Mouse (Mus musculus) G1E (cell line): ENCODE measurements around the gene Acsl1. TPM values are rescaled to one million over a fixed set of nuclear protein-coding genes. Genes with fewer than 3 reads are reported as not detected.

Source experiments
- ATAC-seq: 2 replicates; pipeline ENCODE4 v1.8.0; 2016; ENCODE audit warnings: mild to moderate bottlenecking; ENCODE audit not compliant: insufficient number of reproducible peaks, poor library complexity, low FRiP score, severe bottlenecking; ENCODE audit errors: extremely low read depth
- DNase-seq: peaks from one replicate; pipeline ENCODE4 v3.0.0; 2012; ENCODE audit warnings: low spot score
- H3K27me3 ChIP-seq: 2 replicates; pipeline ENCODE4 v1.6.1; 2012; ENCODE audit warnings: mild to moderate bottlenecking, low read length, inconsistent platforms; ENCODE audit not compliant: insufficient read depth
- H3K36me3 ChIP-seq: replicated peaks from 2 replicates; pipeline ENCODE3; 2012; ENCODE audit warnings: mild to moderate bottlenecking, inconsistent platforms
- H3K4me1 ChIP-seq: 2 replicates; pipeline ENCODE4 v1.6.1; 2012; ENCODE audit warnings: low read depth, low read length, inconsistent platforms, mixed read lengths; ENCODE audit not compliant: insufficient read depth
- H3K4me3 ChIP-seq: 2 replicates; pipeline ENCODE4 v1.5.1; 2012; ENCODE audit warnings: low read depth, mild to moderate bottlenecking, inconsistent platforms, low read length, moderate library complexity, mixed read lengths
- H3K9me3 ChIP-seq: replicated peaks from 2 replicates; pipeline ENCODE4 v1.6.1; 2012; ENCODE audit warnings: inconsistent platforms
- CTCF ChIP-seq: IDR thresholded peaks from 2 replicates; pipeline ENCODE4 v1.5.1; 2012; ENCODE audit warnings: low read depth, low read length, inconsistent platforms, mixed read lengths
- GATA1 ChIP-seq: IDR thresholded peaks from 2 replicates; pipeline ENCODE4 v1.6.1; 2012; ENCODE audit warnings: borderline replicate concordance, low read length, inconsistent platforms, mixed read lengths
- GATA2 ChIP-seq: IDR thresholded peaks from 2 replicates; pipeline ENCODE4 v1.6.1; 2012; ENCODE audit warnings: low read depth, low read length, inconsistent platforms, borderline replicate concordance
- POLR2AphosphoS5 ChIP-seq: IDR thresholded peaks from 2 replicates; pipeline ENCODE4 v1.6.1; 2012; ENCODE audit warnings: low read depth, low read length, inconsistent platforms; ENCODE audit not compliant: insufficient replicate concordance
- TAL1 ChIP-seq: conservative IDR thresholded peaks from 2 replicates; pipeline ENCODE4 v1.6.1; 2012; ENCODE audit warnings: low read depth, low read length, inconsistent platforms, mixed read lengths
- polyA plus RNA-seq: library from polyadenylated mRNA; stranded (reverse); fragments of >175 nt; gene quantifications from 2 replicates; pipeline ENCODE4 v1.2.3, GENCODE M21; 2012
- total RNA-seq, 2 experiments: library from RNA; stranded (forward) in 1 of 2; stranded (reverse) in 1 of 2; fragments of 200-1000 nt in 1 of 2; fragments of >200 nt in 1 of 2; fragmentation: Nextera tagmentation in 1 of 2; gene quantifications; 2 replicates each; pipeline ENCODE4 v1.2.3; 2014 to 2017

Acsl1 gene
- total and polyA plus RNA-seq, 3 experiments = 27.0 to 143 (median 48.6) TPM

DNA sequence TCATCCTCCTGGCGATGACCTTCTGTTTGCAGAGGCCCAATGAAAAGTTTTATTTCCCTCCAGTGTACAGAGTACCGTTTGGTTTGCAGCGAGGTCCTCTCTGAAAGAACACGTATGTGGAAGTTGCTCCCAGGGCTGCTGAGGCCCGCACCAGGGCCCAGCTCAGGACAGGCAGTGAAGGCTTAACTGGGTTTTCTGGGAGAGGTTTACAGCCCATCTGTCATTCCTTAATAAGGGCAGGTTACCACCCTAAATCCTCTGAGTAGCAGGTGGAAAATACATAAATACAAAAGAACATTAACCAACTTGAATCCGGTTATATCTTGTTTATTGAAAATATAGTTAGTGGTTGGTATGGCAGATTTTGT is 9.7 kb downstream of the Acsl1 start:
- Histone ChIP-seq H3K9me3 (no peaks in the 10 kb centered on the region), H3K4me3 (peak overlapping the region; percentile 15; the same call in 1 of the 2 replicates), H3K36me3 (peaks cover 78% of the 10 kb centered on the region), H3K4me1 (peaks cover 78% of the 10 kb centered on the region), H3K27me3 (no peaks in the 10 kb centered on the region)
- TF ChIP-seq POLR2AphosphoS5 = no peak
- ATAC-seq (no peak), DNase-seq (no peak)

DNA sequence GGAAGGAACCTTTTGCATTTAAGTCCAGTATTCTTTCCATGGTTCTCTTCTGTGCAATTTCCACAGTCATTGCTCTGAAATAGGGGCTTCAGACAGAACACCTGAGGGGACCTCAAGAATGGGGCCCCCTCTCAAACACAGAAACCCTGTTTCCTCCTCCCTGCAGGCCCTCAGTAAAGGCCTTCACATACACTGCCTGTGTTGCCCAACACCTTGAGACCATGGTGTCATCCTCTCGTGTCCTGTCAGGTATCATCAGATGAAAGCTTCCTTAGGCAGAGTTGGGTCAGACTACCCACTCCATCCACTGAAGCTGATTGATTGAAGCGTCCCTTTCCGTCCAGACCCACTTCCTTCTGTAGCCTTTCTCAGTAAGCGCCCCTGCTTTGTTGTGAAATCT is 11.9 kb downstream of the Acsl1 start:
- Histone ChIP-seq H3K9me3 (no peaks in the 10 kb centered on the region), H3K4me1 (peaks cover 70% of the 10 kb centered on the region), H3K36me3 (peaks cover 67% of the 10 kb centered on the region), H3K4me3 (no peak overlapping the region), H3K27me3 (no peaks in the 10 kb centered on the region)
- ATAC-seq (no peak), DNase-seq (no peak)
- TF ChIP-seq TAL1 (no peak), CTCF (no peak), GATA2 (no peak), GATA1 (no peak), POLR2AphosphoS5 (no peak)

DNA sequence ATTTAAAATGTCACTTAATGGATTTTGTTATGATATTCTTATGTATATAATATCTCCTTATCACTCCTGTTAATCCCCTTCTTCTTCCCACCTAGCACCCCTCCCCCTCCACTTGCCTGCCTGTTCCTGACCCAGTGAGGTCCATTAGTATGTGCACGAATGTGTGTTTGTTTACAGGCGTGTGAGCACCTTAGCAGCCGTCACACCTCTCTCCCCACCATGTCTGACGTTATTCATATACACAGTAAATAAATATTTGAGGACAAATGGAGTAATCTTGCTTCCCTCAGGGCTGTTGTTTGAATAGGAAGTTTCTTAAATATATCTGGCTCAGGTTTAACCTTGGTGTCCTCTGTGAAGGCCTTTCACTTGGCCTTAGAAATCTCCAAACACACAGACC is 12.4 kb downstream of the Acsl1 start:
- Histone ChIP-seq H3K9me3 (no peaks in the 10 kb centered on the region), H3K4me3 (no peak overlapping the region), H3K36me3 (peaks cover 67% of the 10 kb centered on the region), H3K4me1 (peaks cover 70% of the 10 kb centered on the region), H3K27me3 (no peaks in the 10 kb centered on the region)
- TF ChIP-seq TAL1 = no peak
- TF ChIP-seq GATA2 = no peak
- no peak for TF ChIP-seq GATA1
- TF ChIP-seq CTCF = no peak
- TF ChIP-seq POLR2AphosphoS5 = no peak
- no peak for DNase-seq
- no peak for ATAC-seq

DNA sequence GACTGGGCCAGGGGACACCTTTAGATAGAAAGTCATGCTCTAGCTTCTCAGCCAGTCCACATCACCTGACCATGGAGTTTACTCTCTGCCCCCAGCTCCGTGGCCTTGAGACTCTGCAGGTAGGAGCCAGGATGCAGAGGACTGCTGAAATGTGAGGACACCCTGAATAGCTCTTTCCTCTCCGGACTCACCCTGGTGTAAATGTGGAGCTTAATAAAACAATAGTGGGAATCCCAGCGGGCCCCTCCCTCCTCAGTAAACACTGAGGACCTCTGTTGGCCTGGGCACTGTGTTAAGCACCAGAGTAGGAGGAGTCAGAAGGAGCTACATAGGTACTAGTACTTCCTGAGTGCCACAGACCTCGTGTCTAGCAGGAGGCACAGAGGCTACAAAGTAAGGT is 13.2 kb downstream of the Acsl1 start:
- TF ChIP-seq TAL1 = no peak
- no peak for TF ChIP-seq GATA1
- TF ChIP-seq CTCF = no peak
- TF ChIP-seq POLR2AphosphoS5 = no peak
- no peak for TF ChIP-seq GATA2
- no peak for DNase-seq
- Histone ChIP-seq H3K9me3 (no peaks in the 10 kb centered on the region), H3K36me3 (peaks cover 72% of the 10 kb centered on the region), H3K27me3 (no peaks in the 10 kb centered on the region), H3K4me3 (no peak overlapping the region), H3K4me1 (peaks cover 69% of the 10 kb centered on the region)
- ATAC-seq = no peak

DNA sequence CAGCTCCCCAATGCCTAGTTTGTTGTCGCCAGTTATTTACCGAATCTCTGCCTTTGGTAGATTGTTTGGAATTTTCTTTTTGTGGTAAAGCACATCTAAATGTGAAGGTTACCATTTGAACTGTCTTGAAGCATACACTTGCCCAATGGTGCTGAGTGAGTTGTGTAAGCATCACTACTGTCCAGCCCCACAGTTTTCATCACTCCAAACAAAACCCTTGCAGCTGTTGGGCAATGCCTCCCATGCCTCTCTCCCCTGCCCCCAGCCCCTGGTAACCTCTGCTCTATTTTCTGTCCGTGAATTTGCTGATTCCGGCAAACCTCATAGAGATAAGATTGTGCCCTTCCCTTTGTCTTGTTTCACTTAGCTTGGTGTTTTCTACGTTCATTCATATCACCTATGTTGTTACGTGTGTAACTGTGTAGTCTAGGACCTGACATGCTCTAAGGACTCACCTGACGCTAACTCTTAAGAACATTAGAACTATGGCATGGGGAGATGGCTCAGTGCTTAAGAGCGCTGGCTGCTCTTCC is 14.2 kb downstream of the Acsl1 start:
- Histone ChIP-seq H3K4me1 (peaks cover 67% of the 10 kb centered on the region), H3K36me3 (peaks cover 75% of the 10 kb centered on the region), H3K27me3 (no peaks in the 10 kb centered on the region), H3K9me3 (no peaks in the 10 kb centered on the region), H3K4me3 (no peak overlapping the region)
- ATAC-seq (no peak), DNase-seq (no peak)
- no peak for TF ChIP-seq POLR2AphosphoS5
- TF ChIP-seq GATA1 = no peak
- no peak for TF ChIP-seq TAL1
- TF ChIP-seq GATA2 = no peak
- no peak for TF ChIP-seq CTCF

DNA sequence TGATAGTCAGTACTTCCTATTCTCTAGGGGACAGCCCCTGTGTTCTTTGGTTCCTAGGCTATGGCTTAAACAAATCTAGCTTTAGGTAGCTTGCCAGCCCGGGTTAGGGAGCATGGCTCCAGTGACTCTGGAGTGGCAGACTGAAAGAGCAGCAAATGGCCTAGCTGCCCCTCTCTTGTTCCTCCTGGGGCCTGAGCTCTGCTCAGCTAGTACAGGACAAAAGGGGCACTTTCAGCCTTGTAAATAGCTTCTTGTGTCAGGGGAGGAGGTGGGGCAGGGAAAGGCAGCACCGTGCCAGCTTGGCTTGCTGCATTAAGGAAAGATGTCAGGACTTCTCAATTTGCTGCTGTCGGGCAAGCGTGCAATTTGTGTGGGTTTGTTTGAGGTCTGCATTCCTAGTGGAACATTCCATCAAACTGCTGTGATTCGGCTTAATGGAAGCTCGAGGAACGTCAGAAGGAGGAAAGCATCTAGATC is 17.3 kb downstream of the Acsl1 start:
- Histone ChIP-seq H3K36me3 (peaks cover 83% of the 10 kb centered on the region), H3K9me3 (no peaks in the 10 kb centered on the region), H3K27me3 (no peaks in the 10 kb centered on the region), H3K4me1 (peaks cover 67% of the 10 kb centered on the region), H3K4me3 (no peak overlapping the region)
- ATAC-seq (no peak), DNase-seq (no peak)
- TF ChIP-seq CTCF (no peak), TAL1 (no peak), GATA1 (no peak), GATA2 (no peak), POLR2AphosphoS5 (no peak)

DNA sequence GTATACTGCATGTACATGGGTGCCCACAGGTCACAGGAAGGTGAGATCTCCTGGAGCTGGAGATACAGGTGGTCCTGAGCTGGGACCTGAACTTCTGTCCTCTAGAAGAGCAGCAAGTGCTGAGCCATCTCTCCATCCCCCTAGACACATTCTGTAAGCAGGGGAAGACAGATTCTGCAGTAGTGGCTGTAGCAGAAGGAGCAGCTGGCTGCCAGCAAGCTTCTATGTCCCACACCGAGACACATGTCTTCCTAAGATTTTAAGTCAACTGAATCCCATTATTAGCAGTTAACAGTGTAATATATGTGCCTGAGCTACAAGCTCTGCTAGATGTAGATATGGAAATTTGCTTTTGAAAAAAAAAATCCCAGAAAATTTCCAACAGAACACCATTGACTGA is 18.4 kb downstream of the Acsl1 start:
- H3K4me1 ChIP-seq = peaks cover 65% of the 10 kb centered on the region
- H3K4me3 ChIP-seq = no peak overlapping the region
- peaks cover 83% of the 10 kb centered on the region for H3K36me3 ChIP-seq

More for the DNA sequence above, 18.4 kb downstream of the Acsl1 start:
- TF ChIP-seq GATA2 (no peak), TAL1 (no peak), CTCF (no peak), POLR2AphosphoS5 (no peak), GATA1 (no peak)
- ATAC-seq = no peak
- Histone ChIP-seq H3K9me3 (no peaks in the 10 kb centered on the region), H3K27me3 (no peaks in the 10 kb centered on the region)
- DNase-seq = no peak
